Mouse (Mus musculus) lung, postnatal 10 days (tissue): ENCODE data around the gene 1700034J05Rik.

ENCODE experiments used
- DNase-seq: peaks from one replicate; pipeline ENCODE4 v3.0.0; 2021

Gene 1700034J05Rik

GRCm38 (mm10) chr6:146963396-146964150 lies 9.4 kb upstream of the 1700034J05Rik start:
- DNase-seq = no peak

- DNase-seq = no peak
Measured at GRCm38 (mm10) chr6:146961832-146962481, 7.7 kb upstream of the 1700034J05Rik start.

DNA sequence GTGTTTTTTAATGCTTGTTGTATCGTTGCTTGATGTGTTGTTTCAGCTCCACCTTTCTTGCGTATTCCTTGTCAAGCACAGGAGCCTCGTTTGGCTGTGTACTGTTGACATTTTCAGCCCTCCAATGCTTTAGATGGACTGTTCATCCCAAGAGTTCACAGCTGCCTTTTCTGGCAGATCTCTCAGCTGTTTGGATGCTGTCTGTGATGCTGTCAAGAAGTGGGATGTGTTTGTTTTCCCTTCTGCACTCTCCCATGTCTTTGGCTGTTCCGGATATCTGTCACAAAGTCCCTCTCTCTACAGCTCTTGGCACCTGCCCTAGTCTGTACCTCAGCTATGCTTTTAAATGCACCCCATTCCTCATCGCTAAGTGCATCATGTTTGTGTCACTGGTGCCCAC lies 6.7 kb upstream of the 1700034J05Rik start:
- DNase-seq = peak; percentile 50

DNA sequence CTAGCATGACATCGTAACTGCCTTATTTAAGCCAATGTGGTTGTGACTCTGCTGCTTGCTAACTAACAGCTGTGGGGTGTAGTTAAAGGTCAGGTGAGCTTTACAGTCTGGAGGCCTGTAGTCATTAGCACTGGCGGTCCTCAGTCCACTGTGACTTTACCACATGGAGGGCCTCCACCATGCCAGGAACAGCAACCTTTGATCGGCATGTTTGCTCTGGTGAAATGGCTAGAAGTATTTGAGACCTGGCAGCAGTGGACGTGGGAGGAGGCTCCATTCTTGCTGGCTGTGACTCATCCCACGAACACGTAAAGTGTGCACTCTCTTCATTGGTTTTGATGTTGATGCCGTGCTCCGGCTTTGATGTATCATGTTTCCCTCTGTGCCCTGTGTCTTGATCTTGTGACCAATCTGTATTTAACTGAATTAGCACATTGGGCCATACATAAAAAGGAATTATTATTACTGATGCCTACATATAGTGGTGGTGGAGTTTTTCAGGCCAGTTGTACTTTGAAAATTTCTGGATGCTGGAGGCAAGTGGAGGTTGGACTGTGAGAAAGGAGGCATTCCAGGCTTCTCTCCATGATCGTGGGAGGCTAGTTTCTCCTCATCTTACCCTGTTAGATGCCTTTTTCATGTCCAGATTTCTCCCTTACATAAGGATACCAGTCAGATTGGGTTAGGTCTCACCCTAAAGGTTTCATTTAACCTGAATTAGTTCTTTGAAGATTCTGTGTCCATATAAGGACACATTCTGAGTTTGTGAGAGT lies 5.9 kb upstream of the 1700034J05Rik start:
- peak; percentile 52 for DNase-seq

DNA sequence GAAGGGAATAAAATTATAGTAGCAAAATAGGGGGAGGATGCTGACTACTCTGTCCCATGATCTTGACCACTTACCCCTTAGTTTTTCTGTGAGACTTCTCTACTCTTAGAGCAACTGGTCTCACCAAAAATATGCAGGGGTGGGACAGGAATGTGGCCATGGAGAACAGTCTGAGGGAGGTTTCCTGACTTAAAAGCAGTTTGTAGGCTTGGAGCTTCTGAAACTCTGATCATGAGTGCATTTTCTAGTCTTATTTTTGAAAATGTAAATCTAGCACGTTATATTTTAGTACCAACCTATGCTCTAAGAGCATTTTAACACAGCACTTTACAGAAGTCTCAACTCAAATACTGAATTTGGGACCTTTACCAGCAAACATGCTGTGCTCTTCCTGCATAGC lies 4.5 kb upstream of the 1700034J05Rik start:
- no peak for DNase-seq

- DNase-seq = no peak
Measured at GRCm38 (mm10) chr6:146956961-146957360, 2.7 kb upstream of the 1700034J05Rik start.

- no peak for DNase-seq
Measured at GRCm38 (mm10) chr6:146955896-146956295, 1.7 kb upstream of the 1700034J05Rik start.

- DNase-seq = no peak
Measured at GRCm38 (mm10) chr6:146955475-146955874, 1.3 kb upstream of the 1700034J05Rik start.

- DNase-seq = no peak
Measured at GRCm38 (mm10) chr6:146950454-146950832, 3.8 kb downstream of the 1700034J05Rik start.

GRCm38 (mm10) chr6:146949682-146950453 lies 4.4 kb downstream of the 1700034J05Rik start:
- DNase-seq = no peak

- no peak for DNase-seq
Measured at GRCm38 (mm10) chr6:146947186-146947585, 7.0 kb downstream of the 1700034J05Rik start.

DNA sequence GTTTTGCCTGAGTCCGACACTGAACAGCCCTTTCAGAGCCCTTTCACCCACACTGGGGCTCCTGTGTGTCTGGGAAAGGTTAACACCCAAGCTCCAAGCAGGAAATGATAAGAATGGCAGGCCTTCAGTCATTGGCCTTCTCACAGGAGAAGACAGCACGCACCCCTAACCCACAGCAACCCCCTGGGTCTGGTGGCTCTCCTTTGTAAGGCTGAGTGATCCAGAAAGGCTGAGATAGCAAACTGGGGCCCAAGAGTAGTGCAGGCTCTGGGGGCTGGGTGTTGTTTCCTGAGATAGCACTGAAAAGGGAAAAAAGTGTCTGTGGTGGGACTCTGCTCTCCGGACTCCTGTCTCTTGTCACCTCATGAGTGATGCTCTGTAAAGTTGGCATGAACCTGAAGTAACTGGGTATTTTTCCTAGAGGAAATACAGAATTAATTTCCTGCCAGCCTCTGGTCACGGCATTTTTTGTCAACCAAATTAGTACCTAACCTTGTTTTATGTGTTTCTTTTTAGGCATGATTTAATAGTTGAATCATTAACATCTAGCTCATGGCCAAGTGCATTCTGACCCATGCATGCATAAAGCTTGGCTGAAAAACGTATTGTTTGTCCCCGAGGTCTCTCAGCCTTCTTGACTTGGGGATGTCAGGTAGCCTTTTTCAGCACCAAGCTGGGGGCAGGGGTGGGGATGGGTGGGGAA lies 7.7 kb downstream of the 1700034J05Rik start:
- DNase-seq = no peak

- no peak for DNase-seq
Measured at GRCm38 (mm10) chr6:146944830-146945229, 9.4 kb downstream of the 1700034J05Rik start.

- no peak for DNase-seq
Measured at GRCm38 (mm10) chr6:146944009-146944408, 10.2 kb downstream of the 1700034J05Rik start.

DNA sequence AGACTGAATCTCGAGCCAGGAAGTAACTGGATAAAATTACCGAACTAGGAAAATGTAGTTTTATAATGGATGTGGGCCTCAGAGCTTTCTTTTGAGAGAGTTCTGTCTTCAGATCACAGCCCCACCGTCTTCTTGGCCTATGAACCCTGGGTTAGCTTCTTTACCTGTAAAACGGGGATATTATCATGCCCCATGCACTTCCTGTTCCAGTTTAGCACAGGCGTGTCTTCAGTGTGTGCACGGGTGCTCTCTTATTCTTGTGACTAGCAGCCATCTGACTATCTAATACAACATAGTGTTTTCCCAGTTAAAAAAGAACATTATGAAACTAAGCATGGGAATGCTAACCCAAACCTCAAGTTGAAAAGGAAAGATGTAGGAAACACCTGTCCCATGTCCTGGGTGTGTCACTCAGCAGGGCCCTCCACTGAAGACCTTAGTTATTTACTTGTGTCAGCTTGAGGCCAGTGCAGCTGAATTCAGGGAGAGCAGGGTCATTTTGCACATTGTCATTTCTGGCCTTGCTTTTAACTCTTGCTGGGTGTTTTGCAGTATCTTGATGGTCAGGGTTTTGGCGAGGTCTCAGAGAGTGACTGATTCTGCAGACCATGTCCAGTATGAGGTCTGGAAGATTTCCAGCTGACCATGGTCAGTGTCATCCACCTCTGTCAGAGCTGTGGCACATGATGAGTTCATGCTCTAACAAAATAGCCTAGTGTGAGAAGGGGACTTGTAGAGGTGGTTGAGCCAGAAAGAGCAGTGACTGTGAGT lies 12.5 kb downstream of the 1700034J05Rik start:
- no peak for DNase-seq

- no peak for DNase-seq
Measured at GRCm38 (mm10) chr6:146939026-146939425, 15.2 kb downstream of the 1700034J05Rik start.

GRCm38 (mm10) chr6:146935957-146936356 lies 18.3 kb downstream of the 1700034J05Rik start:
- DNase-seq = peak; percentile 80

DNA sequence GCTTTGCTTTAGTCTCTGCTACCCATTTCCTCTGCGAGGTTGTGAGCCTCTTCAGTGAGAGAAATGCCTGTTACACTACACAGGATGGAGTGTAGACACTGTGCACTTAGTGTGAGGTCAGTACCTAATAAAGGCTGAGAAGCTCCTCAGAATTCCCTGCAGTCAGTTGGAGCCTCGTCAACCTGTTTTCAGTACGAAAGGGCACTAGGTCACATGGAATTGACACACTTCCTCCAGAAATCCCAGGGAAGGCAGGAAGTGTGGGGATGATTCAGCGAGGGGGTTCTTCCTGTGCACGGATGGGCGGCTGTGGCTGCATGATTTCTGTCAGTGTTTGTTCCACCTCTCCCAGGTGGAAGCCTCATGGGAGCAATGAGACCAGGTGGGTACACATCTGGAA lies 21.1 kb downstream of the 1700034J05Rik start:
- no peak for DNase-seq

DNA sequence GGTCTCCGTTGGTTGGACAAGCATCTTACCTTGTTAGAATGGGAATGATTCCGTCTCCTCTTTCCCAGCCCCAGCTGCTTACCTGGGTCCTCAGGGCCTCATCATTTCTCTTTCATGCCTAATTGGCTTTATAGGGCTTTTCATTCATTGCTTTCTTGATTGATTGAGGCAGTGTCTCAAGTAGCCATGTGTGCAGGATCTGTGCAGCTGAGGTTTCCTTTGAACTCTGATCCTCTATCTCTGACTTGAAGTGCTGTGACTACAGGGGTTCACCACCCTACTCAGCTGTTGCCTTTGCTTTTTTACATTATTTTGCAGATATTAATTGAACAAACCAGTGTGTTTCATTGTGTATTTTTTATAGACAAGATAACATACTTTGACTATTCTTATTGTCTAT lies 25.2 kb downstream of the 1700034J05Rik start:
- no peak for DNase-seq

DNA sequence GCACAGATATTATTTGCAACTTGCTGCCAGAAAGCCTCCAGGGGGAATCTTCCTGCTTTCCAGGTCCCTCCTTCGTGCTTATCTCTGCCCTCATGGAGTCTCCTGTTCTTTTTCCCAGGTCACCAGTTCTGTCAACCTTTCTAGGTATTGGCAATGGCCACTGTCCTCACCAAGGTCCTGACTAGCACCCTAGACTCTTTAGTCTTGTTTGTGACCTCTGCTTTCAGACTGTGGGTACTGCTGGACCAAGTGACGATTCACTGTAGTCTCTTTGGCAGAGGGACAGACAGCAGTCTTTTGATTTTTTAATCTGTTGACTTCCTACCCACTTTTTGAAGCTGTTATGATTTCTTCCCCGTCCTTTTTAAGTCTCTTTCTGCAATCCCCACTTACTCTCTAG lies 26.1 kb downstream of the 1700034J05Rik start:
- DNase-seq = no peak

DNA sequence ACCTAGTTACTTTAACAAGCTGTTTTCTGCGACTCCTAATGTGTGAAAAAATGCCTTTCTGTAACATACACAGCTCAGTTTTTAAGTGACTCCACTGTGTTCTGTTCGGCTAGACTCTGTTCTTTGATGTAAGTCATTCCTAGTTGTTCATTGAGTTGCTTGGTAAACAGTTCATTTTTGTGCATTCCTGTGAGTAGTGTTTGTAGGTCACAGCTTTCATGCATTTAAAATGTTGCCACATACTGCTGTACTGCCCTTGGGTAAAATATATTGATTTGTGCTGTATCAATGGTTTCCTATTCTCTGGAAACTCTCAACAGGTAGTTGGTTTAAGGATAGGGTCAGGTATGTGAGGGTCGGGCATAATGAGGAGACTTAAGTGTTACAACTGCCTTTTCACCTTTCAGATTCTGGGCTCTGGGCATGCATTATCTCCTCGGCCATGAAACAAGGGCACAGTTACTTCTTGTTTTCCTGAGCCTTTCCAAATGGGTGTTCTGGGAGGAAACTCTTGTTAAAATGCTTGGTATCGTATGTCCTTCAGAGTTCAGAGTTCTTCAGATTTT lies 27.7 kb downstream of the 1700034J05Rik start:
- no peak for DNase-seq
